Mouse (Mus musculus) stomach, postnatal 0 days (tissue): ENCODE measurements around the gene Zfp831. TPM values are rescaled to one million over a fixed set of nuclear protein-coding genes. Genes with fewer than 3 reads are reported as not detected.

ENCODE experiments used
- ATAC-seq: fragments of 200-750 bp; cut with Nextera tagmentation; 2 replicates; pipeline ENCODE4 v1.8.0; 2017; ENCODE audit not compliant: low FRiP score, low TSS enrichment
- DNase-seq: peaks from one replicate; pipeline ENCODE4 v3.0.0-alpha.2; 2016; ENCODE audit warnings: low spot score
- H3K27ac ChIP-seq: fragments of 300-500 bp; sonication (generic); replicated peaks from 2 replicates; pipeline ENCODE4 v1.5.1; 2014; ENCODE audit warnings: mild to moderate bottlenecking, control low read depth
- H3K27me3 ChIP-seq: fragments of 300-500 bp; sonication (generic); 2 replicates; pipeline ENCODE4 v1.6.1; 2014; ENCODE audit warnings: low read length; ENCODE audit not compliant: control insufficient read depth, insufficient read depth
- H3K36me3 ChIP-seq: fragments of 300-500 bp; sonication (generic); 2 replicates; pipeline ENCODE4 v1.6.1; 2014; ENCODE audit warnings: low read length, mixed read lengths; ENCODE audit not compliant: control insufficient read depth, insufficient read depth
- H3K4me1 ChIP-seq: fragments of 300-500 bp; sonication (generic); replicated peaks from 2 replicates; pipeline ENCODE4 v1.6.1; 2014; ENCODE audit warnings: antibody characterized with exemption; ENCODE audit not compliant: control insufficient read depth, insufficient read depth
- H3K4me2 ChIP-seq: fragments of 300-500 bp; sonication (generic); replicated peaks from 2 replicates; pipeline ENCODE4 v1.6.1; 2014; ENCODE audit warnings: low read depth, mild to moderate bottlenecking, control low read depth, moderate library complexity
- H3K4me3 ChIP-seq: fragments of 300-500 bp; sonication (generic); 2 replicates; pipeline ENCODE4 v1.5.1; 2014; ENCODE audit warnings: low read depth, low read length, control low read depth
- H3K9ac ChIP-seq: fragments of 300-500 bp; sonication (generic); 2 replicates; pipeline ENCODE4 v1.6.1; 2014; ENCODE audit warnings: mild to moderate bottlenecking, low read length, control low read depth, mixed read lengths
- H3K9me3 ChIP-seq: fragments of 300-500 bp; sonication (generic); 2 replicates; pipeline ENCODE4 v1.6.1; 2016; ENCODE audit warnings: low read length; ENCODE audit not compliant: control insufficient read depth
- CTCF ChIP-seq: IDR thresholded peaks from 2 replicates; pipeline ENCODE4 v1.5.1; 2016; ENCODE audit warnings: antibody characterized with exemption, low read depth, mild to moderate bottlenecking, moderate library complexity
- EP300 ChIP-seq: optimal IDR thresholded peaks from 2 replicates; pipeline ENCODE3; 2016; ENCODE audit warnings: antibody characterized with exemption
- WGBS: fragments of 180-500 bp; shearing (Covaris S2); extraction: QIAGEN DNeasy Blood & Tissue Kit; methylation state at CpG from one replicate; pipeline ENCODE4 v1.1.7; 2014; 5-methylcytosine and 5-hydroxymethylcytosine counted together
- polyA plus RNA-seq: library from polyadenylated mRNA; unstranded; fragments of >200 nt; fragmentation: Nextera tagmentation; extraction: Ambion mirVana; gene quantifications from 2 replicates; pipeline ENCODE4 v1.2.1, GENCODE M21; 2015

Gene Zfp831
- polyA plus RNA-seq, 1 experiment from 2014 or later, result not detected

DNA sequence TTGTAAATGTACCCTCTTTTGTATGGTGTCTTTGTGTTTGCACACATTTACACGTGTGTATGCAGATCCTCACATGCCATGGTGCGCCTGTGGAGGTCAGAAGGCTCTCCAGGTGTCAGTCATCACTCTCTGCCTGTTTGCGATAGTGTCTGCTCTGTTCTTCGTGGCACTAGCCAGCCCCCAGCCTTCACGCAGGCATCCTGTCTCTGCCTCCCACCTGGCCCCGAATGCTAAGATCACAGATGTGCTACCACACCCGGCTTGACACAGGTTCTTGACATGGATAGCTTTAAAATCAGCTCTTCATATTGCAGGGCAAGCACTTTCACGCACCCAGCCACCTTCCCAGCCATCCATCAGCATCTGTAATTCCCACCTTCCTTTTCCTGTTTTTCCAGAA, 16.3 kb upstream of the Zfp831 start:
- no peak for ATAC-seq
- Histone ChIP-seq H3K4me3 (no peak overlapping the region), H3K4me2 (no peak overlapping the region), H3K27ac (no peak overlapping the region), H3K9ac (no peak overlapping the region), H3K4me1 (no peaks in the 10 kb centered on the region), H3K27me3 (no peaks in the 10 kb centered on the region), H3K36me3 (no peaks in the 10 kb centered on the region), H3K9me3 (no peaks in the 10 kb centered on the region)
- TF ChIP-seq CTCF (no peak), EP300 (no peak)
- DNase-seq, result no peak
- 47% methylated on average over 8 of the region's 8 CpGs for WGBS

DNA sequence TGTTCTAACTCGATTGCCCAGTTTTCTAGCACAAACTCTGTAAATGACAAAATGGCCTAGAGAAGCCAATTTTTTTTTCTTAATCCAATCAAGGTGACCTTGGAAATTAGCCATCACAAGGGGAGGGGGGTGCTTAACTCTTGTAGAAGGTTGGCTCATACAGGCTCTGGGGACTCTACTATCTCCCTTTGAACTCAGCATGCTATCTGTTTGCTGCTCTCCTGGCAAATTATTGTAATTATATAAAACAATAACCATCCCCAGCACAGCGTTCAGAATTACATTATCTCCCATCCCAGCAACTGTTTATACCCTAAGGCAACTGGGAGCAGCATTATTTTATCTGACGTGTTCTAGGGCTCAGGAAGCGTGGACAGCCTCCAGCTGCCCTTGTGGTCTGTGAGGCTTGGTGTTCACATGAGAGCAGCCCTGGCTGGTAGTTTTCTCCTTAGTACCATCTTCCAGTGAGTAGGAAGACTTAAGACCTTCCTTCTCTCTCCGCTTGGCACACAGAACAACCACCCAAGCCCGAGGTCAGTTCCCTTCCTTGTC, 14.0 kb upstream of the Zfp831 start:
- no peak for ATAC-seq
- H3K36me3 ChIP-seq, result no peaks in the 10 kb centered on the region
- no peaks in the 10 kb centered on the region for H3K27me3 ChIP-seq
- no peak overlapping the region for H3K9ac ChIP-seq
- H3K4me3 ChIP-seq, result no peak overlapping the region
- no peak overlapping the region for H3K27ac ChIP-seq
- TF ChIP-seq CTCF, result no peak
- TF ChIP-seq EP300, result no peak
- no peak overlapping the region for H3K4me2 ChIP-seq
- H3K9me3 ChIP-seq, result no peaks in the 10 kb centered on the region
- H3K4me1 ChIP-seq, result no peaks in the 10 kb centered on the region
- DNase-seq, result no peak
- 68% methylated on average over 6 of the region's 6 CpGs for WGBS

GRCm38 (mm10) chr2:174636750-174637149, 6.6 kb upstream of the Zfp831 start:
- TF ChIP-seq CTCF (no peak), EP300 (no peak)
- ATAC-seq (no peak), DNase-seq (no peak)
- Histone ChIP-seq H3K4me2 (no peak overlapping the region), H3K9ac (no peak overlapping the region), H3K9me3 (no peaks in the 10 kb centered on the region), H3K27ac (no peak overlapping the region), H3K4me1 (no peaks in the 10 kb centered on the region), H3K27me3 (no peaks in the 10 kb centered on the region), H3K4me3 (no peak overlapping the region), H3K36me3 (no peaks in the 10 kb centered on the region)
- WGBS, result 37% methylated on average over 1 of the region's 1 CpGs

DNA sequence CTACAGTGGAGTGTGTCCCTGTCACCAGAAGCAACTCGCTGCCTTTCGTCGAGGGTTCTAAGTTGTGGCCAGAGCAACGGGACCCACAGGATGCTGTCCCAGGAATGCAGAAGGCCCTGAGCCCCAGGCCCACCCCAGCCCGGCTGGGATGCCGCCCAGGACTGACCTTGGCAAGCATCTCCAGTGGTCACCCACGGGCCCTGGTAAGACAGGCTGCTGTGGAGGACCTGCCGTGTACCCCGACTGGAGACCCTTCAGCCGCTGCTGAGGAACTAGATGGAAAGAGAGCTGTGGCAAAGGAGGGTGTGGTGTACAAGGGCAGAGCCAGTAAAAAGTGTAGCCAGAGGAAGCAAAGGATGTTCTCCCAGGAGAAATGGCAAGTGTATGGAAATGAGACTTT, 1.6 kb downstream of the Zfp831 start:
- TF ChIP-seq EP300 (no peak), CTCF (no peak)
- ATAC-seq, result no peak
- no peak overlapping the region for H3K9ac ChIP-seq
- no peak for DNase-seq
- WGBS, result 86% methylated on average over 10 of the region's 10 CpGs
- no peak overlapping the region for H3K27ac ChIP-seq
- no peaks in the 10 kb centered on the region for H3K9me3 ChIP-seq
- H3K36me3 ChIP-seq, result no peaks in the 10 kb centered on the region
- H3K4me1 ChIP-seq, result no peaks in the 10 kb centered on the region
- no peaks in the 10 kb centered on the region for H3K27me3 ChIP-seq
- no peak overlapping the region for H3K4me2 ChIP-seq
- H3K4me3 ChIP-seq, result no peak overlapping the region

DNA sequence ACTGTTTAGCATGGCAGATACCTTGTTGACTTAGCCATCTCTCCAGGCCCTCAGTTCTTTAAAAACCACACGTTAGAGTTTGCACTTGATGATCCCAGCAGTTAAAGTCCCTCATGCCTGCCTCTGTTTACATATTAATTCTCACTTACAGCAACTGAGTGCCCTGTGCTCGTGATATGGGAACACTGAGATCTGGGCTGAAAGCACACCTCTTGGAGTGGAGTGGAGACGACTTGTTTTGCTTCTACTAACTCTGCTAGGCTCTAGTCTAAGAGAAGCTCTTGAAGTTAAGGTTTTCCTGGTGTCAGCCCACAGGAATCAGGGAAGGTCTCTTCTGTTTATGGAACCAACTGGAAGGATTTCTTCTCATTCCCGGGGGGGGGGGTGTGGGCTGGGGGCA, 9.5 kb downstream of the Zfp831 start:
- H3K9me3 ChIP-seq, result no peaks in the 10 kb centered on the region
- H3K4me3 ChIP-seq, result no peak overlapping the region
- TF ChIP-seq EP300 (no peak), CTCF (no peak)
- 35% methylated on average over 4 of the region's 4 CpGs for WGBS
- no peaks in the 10 kb centered on the region for H3K36me3 ChIP-seq
- DNase-seq, result no peak
- no peaks in the 10 kb centered on the region for H3K27me3 ChIP-seq
- no peak overlapping the region for H3K9ac ChIP-seq
- H3K4me1 ChIP-seq, result no peaks in the 10 kb centered on the region
- no peak for ATAC-seq
- H3K4me2 ChIP-seq, result no peak overlapping the region
- no peak overlapping the region for H3K27ac ChIP-seq

GRCm38 (mm10) chr2:174655341-174655740, 12.0 kb downstream of the Zfp831 start:
- H3K4me2 ChIP-seq, result no peak overlapping the region
- DNase-seq (no peak), ATAC-seq (no peak)
- no peaks in the 10 kb centered on the region for H3K27me3 ChIP-seq
- H3K4me3 ChIP-seq, result no peak overlapping the region
- TF ChIP-seq CTCF, result no peak
- TF ChIP-seq EP300, result no peak
- H3K4me1 ChIP-seq, result no peaks in the 10 kb centered on the region
- H3K27ac ChIP-seq, result no peak overlapping the region
- 74% methylated on average over 5 of the region's 5 CpGs for WGBS
- no peaks in the 10 kb centered on the region for H3K9me3 ChIP-seq
- H3K36me3 ChIP-seq, result no peaks in the 10 kb centered on the region
- H3K9ac ChIP-seq, result no peak overlapping the region
